Mouse (Mus musculus) stomach, embryonic 16.5 days (tissue): Measurements from ENCODE around the gene R3hdm4. TPM values are rescaled to one million over a fixed set of nuclear protein-coding genes. Genes with fewer than 3 reads are reported as not detected.

Experiments
- ATAC-seq: fragments of 200-750 bp; cut with Nextera tagmentation; 2 replicates; pipeline ENCODE4 v1.8.0; 2017; ENCODE audit warnings: moderate number of reproducible peaks, moderate TSS enrichment; ENCODE audit not compliant: insufficient read depth, low FRiP score
- H3K27ac ChIP-seq: fragments of 300-500 bp; sonication (generic); 2 replicates; pipeline ENCODE4 v1.5.1; 2014; ENCODE audit warnings: low read length
- H3K27me3 ChIP-seq: fragments of 300-500 bp; sonication (generic); 2 replicates; pipeline ENCODE4 v1.6.1; 2014; ENCODE audit warnings: low read length, control low read depth, mixed read lengths; ENCODE audit not compliant: control insufficient read depth, insufficient read depth
- H3K36me3 ChIP-seq: fragments of 300-500 bp; sonication (generic); 2 replicates; pipeline ENCODE4 v1.6.1; 2014; ENCODE audit warnings: low read length; ENCODE audit not compliant: control insufficient read depth, insufficient read depth
- H3K4me1 ChIP-seq: fragments of 300-500 bp; sonication (generic); 2 replicates; pipeline ENCODE4 v1.6.1; 2014; ENCODE audit warnings: low read length, control low read depth, mixed read lengths; ENCODE audit not compliant: control insufficient read depth, insufficient read depth
- H3K4me2 ChIP-seq: fragments of 300-500 bp; sonication (generic); 2 replicates; pipeline ENCODE4 v1.6.1; 2014; ENCODE audit warnings: low read depth, low read length, mixed read lengths
- H3K4me3 ChIP-seq: fragments of 300-500 bp; sonication (generic); replicated peaks from 2 replicates; pipeline ENCODE4 v1.5.1; 2014; ENCODE audit warnings: mild to moderate bottlenecking, low read length
- H3K9ac ChIP-seq: fragments of 300-500 bp; sonication (generic); 2 replicates; pipeline ENCODE4 v1.6.1; 2014; ENCODE audit warnings: low read length
- H3K9me3 ChIP-seq: fragments of 300-500 bp; sonication (generic); replicated peaks from 2 replicates; pipeline ENCODE4 v1.6.1; 2016; ENCODE audit warnings: low read length, control low read depth; ENCODE audit not compliant: control insufficient read depth
- WGBS: fragments of 180-500 bp; shearing (Covaris S2); extraction: QIAGEN DNeasy Blood & Tissue Kit; methylation state at CpG from one replicate; pipeline ENCODE4 v1.1.7; 2014; 5-methylcytosine and 5-hydroxymethylcytosine counted together
- polyA plus RNA-seq: library from polyadenylated mRNA; unstranded; fragments of >200 nt; fragmentation: Nextera tagmentation; extraction: Ambion mirVana; gene quantifications from 2 replicates; pipeline ENCODE4 v1.2.1, GENCODE M21; 2015

R3hdm4 gene
- polyA plus RNA-seq, 1 experiment from 2014 or later: 160 TPM

DNA sequence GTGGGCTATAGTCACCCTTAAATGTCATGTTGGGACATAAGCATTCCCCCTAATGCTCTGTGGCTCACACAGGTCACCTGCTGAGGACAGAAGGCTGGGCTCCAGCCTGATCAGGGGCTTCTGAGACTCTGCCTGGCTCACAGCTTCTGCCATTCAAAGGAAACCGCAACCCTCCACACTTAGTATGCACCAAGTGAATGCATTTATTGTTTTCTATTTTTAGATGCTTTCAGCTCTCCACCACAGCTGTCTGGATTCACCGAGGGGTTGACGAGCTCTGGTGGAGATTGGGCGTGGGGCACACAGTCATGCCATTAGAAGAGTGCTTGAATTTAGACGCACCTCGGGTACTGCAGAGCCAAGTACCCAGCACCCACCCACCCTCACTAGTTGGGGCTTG, 47.7 kb downstream of the R3hdm4 start:
- no peaks in the 10 kb centered on the region for H3K9me3 ChIP-seq
- peak overlapping the region; percentile 99 for H3K4me2 ChIP-seq
- peak overlapping the region; percentile 85 for H3K9ac ChIP-seq
- no peak overlapping the region for H3K27ac ChIP-seq
- no peaks in the 10 kb centered on the region for H3K36me3 ChIP-seq
- peaks cover 8% of the 10 kb centered on the region for H3K4me1 ChIP-seq
- peak overlapping the region; percentile 67 for H3K4me3 ChIP-seq
- 10% methylated on average over 6 of the region's 6 CpGs for WGBS
- ATAC-seq: no peak
- no peaks in the 10 kb centered on the region for H3K27me3 ChIP-seq

DNA sequence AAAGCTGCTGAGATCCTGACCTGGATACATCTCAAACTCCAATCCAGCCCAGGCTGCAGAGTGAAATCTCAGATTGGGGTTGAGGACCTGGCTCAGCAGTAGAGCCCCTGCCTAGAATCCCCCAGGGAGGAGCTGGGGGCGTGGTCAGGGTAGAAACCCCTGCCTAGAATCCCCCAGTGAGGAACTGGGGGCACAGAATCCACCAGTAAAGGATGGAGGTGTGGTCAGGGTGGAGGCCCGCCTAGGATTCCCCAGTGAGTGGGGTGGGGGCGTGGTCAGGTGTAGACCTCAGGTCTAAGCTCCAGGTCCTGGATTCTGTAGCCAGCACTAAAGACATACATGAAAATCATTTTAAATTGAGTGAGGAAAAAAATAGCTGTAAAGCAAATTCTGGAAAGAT, 48.1 kb downstream of the R3hdm4 start:
- H3K36me3 ChIP-seq: no peaks in the 10 kb centered on the region
- ATAC-seq: no peak
- WGBS: 37% methylated on average over 3 of the region's 3 CpGs
- H3K9ac ChIP-seq: no peak overlapping the region
- no peak overlapping the region for H3K4me2 ChIP-seq
- peaks cover 8% of the 10 kb centered on the region for H3K4me1 ChIP-seq
- H3K27ac ChIP-seq: no peak overlapping the region
- H3K27me3 ChIP-seq: no peaks in the 10 kb centered on the region
- H3K4me3 ChIP-seq: no peak overlapping the region; the same call in 1 of the 2 replicates
- no peaks in the 10 kb centered on the region for H3K9me3 ChIP-seq

DNA sequence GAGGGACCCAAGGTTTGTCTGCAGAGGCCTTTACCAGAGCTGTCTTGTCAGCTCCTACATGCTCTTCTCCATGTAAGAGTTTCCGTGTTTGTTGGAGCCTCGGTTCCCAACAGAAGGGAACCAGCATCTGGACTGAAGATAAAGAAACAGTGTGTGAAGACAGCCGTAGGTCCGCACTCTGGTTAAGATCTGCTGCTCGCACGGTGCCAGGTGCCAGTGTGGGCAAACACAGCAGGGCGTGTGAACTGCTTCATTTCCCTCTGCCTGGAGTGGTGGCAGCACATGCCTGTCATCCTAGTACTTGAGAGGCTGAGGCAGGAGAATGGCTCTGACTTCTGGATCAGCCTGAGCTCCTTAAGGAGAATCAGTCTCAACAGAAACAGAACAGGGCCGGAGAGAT, 49.2 kb downstream of the R3hdm4 start:
- H3K9ac ChIP-seq: no peak overlapping the region
- peaks cover 8% of the 10 kb centered on the region for H3K4me1 ChIP-seq
- WGBS: 84% methylated on average over 8 of the region's 8 CpGs

DNA sequence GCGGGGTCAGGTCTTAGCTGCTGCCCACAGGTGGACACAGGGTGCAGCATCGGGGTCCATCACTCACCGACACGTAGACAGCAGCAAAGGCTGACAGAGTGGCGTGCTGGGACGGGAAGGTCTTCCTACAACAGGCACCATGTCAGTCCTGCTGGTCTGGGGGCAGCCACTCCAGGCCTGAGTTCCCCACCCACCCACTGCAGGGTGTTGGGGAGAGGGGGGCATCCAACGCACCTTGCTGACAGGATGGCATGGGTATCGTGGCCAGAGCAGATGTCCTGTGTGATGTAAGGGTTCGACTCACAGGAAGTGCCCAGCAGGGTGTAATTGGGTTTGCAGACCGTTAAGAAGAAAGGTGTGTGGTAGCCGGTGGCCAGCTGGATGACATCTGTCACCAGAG, 54.4 kb downstream of the R3hdm4 start:
- Histone ChIP-seq H3K4me3 (no peak overlapping the region), H3K9ac (no peak overlapping the region), H3K27ac (no peak overlapping the region), H3K4me2 (no peak overlapping the region), H3K27me3 (no peaks in the 10 kb centered on the region), H3K9me3 (no peaks in the 10 kb centered on the region), H3K4me1 (0 out of 2 replicates have a peak, but pooled peaks cover 3% of the 10 kb centered on the region), H3K36me3 (peaks cover 19% of the 10 kb centered on the region)
- ATAC-seq: no peak
- 72% methylated on average over 11 of the region's 11 CpGs for WGBS

More for the DNA sequence above, 49.2 kb downstream of the R3hdm4 start:
- Histone ChIP-seq H3K4me2 (no peak overlapping the region), H3K27ac (no peak overlapping the region), H3K9me3 (no peaks in the 10 kb centered on the region), H3K4me3 (no peak overlapping the region), H3K36me3 (no peaks in the 10 kb centered on the region), H3K27me3 (no peaks in the 10 kb centered on the region)
- no peak for ATAC-seq

DNA sequence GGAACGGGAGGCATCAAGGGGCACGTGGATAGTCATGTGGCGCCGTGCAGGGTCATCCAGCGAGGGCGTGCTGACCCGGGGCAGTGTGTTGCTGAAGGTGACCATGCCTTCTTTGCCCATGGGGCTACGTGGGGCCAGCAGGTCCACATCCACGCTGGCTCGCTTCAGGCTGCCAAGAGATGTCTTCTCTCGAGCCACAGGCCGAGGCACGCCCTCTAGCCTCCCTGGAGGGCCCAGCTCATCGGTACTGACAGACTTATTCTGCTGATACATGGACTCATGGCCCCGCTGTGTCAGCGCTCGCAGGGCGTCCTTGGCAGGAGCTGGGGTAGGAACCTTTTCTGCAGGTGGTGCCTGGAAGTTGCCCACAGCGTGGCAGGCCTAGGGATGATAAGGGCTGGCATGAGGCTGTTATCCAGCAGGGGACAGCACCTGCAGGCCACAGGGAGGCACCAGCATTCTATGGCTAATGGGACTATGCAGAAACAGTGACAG, 55.2 kb downstream of the R3hdm4 start:
- ATAC-seq: no peak
- 64% methylated on average over 19 of the region's 19 CpGs for WGBS
- H3K27me3 ChIP-seq: no peaks in the 10 kb centered on the region

DNA sequence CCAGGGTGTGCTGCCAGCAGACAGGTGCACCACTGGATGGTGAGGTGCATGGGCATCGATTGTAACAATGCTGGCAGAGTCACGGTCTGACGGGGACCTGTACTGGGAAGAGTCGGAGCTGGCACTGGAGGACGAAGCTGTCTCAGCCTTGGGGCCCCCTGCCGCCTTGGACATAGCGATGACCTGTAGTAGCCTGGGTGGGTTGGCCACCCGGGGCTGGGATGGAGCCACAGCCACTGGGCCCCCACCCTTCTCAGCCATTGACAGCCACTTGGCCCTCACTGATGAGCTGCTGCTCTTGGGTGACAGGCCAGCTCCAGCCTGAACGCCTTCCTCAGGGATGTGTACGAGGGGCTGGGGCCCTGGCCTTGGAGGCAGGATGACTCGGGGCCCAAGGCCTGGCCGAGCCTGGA, 55.8 kb downstream of the R3hdm4 start:
- WGBS: 56% methylated on average over 12 of the region's 12 CpGs
- Histone ChIP-seq H3K27ac (no peak overlapping the region; the same call in 1 of the 2 replicates), H3K36me3 (peaks cover 31% of the 10 kb centered on the region), H3K4me3 (no peak overlapping the region), H3K9ac (no peak overlapping the region), H3K4me1 (0 out of 2 replicates have a peak, but pooled peaks cover 5% of the 10 kb centered on the region), H3K27me3 (no peaks in the 10 kb centered on the region), H3K9me3 (no peaks in the 10 kb centered on the region), H3K4me2 (no peak overlapping the region)
- ATAC-seq: 0 out of 2 replicates have a peak, but pooled peaks have one; percentile 4

More for the DNA sequence above, 55.2 kb downstream of the R3hdm4 start:
- H3K9ac ChIP-seq: no peak overlapping the region
- no peaks in the 10 kb centered on the region for H3K9me3 ChIP-seq
- no peak overlapping the region for H3K4me3 ChIP-seq
- H3K27ac ChIP-seq: no peak overlapping the region; the same call in 1 of the 2 replicates
- no peak overlapping the region for H3K4me2 ChIP-seq
- H3K4me1 ChIP-seq: 0 out of 2 replicates have a peak, but pooled peaks cover 3% of the 10 kb centered on the region
- H3K36me3 ChIP-seq: peaks cover 24% of the 10 kb centered on the region

DNA sequence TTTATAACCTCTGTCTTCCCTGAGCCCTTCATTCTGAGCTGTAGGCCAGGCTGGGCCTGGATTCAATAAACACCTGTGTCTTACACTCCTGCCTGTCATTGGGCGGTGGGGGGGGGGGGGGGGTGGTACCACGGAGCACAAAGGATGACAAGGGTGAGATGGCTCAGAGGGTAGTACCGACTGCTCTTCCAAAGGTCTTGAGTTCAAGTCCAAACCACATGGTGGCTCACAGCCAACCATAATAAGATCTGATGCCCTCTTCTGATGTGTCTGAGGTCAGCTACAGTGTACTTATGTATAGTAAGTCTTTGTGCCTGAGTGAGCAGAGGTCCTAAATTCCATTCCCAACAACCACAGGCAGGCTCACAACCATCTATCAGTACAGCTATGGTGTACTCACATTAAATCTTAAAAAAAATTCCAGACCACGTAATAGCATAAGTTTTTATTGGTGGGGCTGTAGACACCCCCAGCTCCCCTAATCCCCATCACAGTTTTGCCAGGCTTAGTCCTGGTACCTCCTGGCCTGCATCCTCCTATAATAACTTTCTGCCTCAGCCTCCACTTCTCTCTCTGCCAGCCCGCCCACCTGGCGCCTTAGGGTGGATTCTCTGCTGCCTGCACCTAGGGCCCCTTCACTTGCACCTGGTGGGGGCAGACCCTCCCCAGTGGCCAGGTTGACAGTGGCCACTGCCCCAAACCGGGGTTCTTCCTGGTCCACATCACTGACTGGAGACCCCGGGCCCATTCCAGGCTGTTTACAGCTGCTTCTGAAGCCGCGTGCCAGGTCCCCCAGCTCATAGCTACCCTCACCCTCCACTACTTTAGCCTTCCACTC, 56.4 kb downstream of the R3hdm4 start:
- Histone ChIP-seq H3K4me2 (no peak overlapping the region), H3K4me3 (no peak overlapping the region), H3K27me3 (no peaks in the 10 kb centered on the region), H3K36me3 (peaks cover 37% of the 10 kb centered on the region), H3K9me3 (no peaks in the 10 kb centered on the region), H3K27ac (no peak overlapping the region; the same call in 1 of the 2 replicates), H3K4me1 (0 out of 2 replicates have a peak, but pooled peaks cover 7% of the 10 kb centered on the region), H3K9ac (no peak overlapping the region)
- 46% methylated on average over 10 of the region's 10 CpGs for WGBS
- peak; percentile 8; the same call in 1 of the 2 replicates for ATAC-seq

DNA sequence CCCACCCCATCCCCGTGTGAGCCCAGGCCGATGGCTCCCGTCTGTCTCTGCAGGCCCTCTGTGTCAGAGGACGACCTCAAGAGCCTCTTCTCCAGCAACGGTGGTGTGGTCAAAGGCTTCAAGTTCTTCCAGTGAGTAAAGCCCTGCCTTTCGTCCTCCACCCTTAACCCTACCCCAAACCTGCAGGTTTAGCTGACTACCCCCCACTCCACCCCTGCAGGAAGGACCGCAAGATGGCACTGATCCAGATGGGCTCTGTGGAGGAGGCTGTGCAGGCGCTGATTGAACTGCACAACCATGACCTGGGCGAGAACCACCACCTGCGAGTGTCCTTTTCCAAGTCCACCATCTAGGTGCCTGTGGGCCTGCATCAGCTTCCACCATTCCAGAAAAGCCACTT, 58.1 kb downstream of the R3hdm4 start:
- Histone ChIP-seq H3K9me3 (no peaks in the 10 kb centered on the region), H3K4me3 (no peak overlapping the region), H3K9ac (no peak overlapping the region), H3K4me1 (peaks cover 22% of the 10 kb centered on the region), H3K4me2 (no peak overlapping the region), H3K27me3 (no peaks in the 10 kb centered on the region), H3K36me3 (peaks cover 42% of the 10 kb centered on the region), H3K27ac (no peak overlapping the region)
- 57% methylated on average over 10 of the region's 10 CpGs for WGBS
- ATAC-seq: no peak

DNA sequence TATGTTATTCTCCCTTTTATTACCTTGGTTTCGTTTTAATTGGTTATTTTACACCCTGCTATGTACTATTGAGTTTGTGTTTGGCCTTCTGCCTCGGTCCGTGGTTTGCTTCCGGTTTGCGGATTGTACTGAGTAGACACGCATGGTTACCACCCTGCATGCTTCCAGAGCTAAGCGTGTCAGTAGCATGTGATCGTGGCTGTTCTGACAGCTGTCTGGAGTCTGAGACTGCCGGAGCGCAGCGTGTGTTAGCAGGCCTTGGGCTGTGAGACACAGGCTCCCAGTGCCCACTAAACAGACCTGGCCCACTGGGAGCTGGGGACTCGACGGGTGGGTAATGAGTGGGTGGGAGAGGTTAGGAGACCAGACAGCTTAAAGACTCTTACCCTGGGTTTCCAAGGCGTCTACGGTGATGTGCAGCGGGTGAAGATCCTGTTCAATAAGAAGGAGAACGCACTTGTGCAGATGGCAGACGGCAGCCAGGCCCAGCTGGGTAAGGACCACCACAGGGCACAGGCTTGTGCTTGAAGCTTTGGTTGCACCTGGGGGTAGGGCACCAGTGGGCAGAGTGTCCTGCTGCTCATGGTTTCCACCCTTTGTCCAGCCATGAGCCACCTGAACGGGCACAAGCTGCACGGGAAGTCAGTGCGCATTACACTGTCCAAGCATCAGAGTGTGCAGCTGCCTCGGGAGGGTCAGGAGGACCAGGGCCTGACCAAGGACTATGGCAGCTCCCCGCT, 58.8 kb downstream of the R3hdm4 start:
- peaks cover 42% of the 10 kb centered on the region for H3K36me3 ChIP-seq
- WGBS: 84% methylated on average over 23 of the region's 23 CpGs
- no peak overlapping the region for H3K27ac ChIP-seq
- no peaks in the 10 kb centered on the region for H3K27me3 ChIP-seq
- no peak overlapping the region for H3K4me2 ChIP-seq
- no peak overlapping the region for H3K4me3 ChIP-seq
- peaks cover 29% of the 10 kb centered on the region for H3K4me1 ChIP-seq
- no peak overlapping the region for H3K9ac ChIP-seq
- no peak for ATAC-seq
- no peaks in the 10 kb centered on the region for H3K9me3 ChIP-seq
